Mouse (Mus musculus): ENCODE results near the gene Klhl22. TPM values are rescaled to one million over a fixed set of nuclear protein-coding genes. Genes with fewer than 3 reads are reported as not detected.
A peak's percentile ranks its signal among the peaks of the same experiment; 100 is the strongest.

Gene Klhl22
- polyA plus RNA-seq, 1 experiment from 2014 or later = 98.9 TPM

GRCm38 (mm10) chr16:17743279-17743678, 16.1 kb upstream of the Klhl22 start:
- H3K4me1 ChIP-seq (ENCODE audit: control insufficient read depth, insufficient read depth, low read length) = no peaks in the 10 kb centered on the region
- H3K36me3 ChIP-seq (ENCODE audit: control insufficient read depth, insufficient read depth, low read length) = no peaks in the 10 kb centered on the region
- WGBS = 45% methylated on average over 4 of the region's 4 CpGs

DNA sequence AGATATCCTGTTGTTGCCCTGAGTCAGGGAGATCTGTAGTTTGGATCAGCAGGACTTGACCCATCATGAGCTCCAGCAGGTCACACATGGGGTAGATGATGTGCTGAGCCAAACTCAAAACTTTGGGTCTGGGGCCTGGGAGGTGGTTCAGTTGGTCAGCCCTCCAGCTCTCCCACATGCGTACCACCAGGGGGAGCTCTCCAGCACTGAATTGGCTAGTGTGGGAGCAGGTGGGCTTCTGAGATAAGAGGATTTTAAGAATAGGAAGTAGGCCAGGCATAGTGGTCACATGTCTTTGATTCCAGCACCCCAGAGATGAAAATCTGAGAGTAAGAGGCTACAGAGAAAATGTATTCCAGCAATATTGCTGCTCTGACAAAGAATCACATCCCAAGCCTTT, 14.9 kb upstream of the Klhl22 start:
- Histone ChIP-seq H3K4me1 (ENCODE audit: control insufficient read depth, insufficient read depth, low read length) (no peaks in the 10 kb centered on the region), H3K27me3 (ENCODE audit: control insufficient read depth, insufficient read depth, low read length) (no peaks in the 10 kb centered on the region), H3K4me3 (ENCODE audit: low read depth, low read length) (no peak overlapping the region), H3K9ac (replicated peaks; ENCODE audit: low read depth, low read length) (no peak overlapping the region), H3K4me2 (ENCODE audit: low read depth, low read length) (no peak overlapping the region), H3K9me3 (ENCODE audit: control insufficient read depth, low read length) (no peaks in the 10 kb centered on the region), H3K27ac (ENCODE audit: low read depth, low read length) (no peak overlapping the region), H3K36me3 (ENCODE audit: control insufficient read depth, insufficient read depth, low read length) (no peaks in the 10 kb centered on the region)
- 0% methylated on average over 1 of the region's 1 CpGs for WGBS
- ATAC-seq (ENCODE audit: low read depth) = no peak; the same call in 1 of the 2 replicates

More at GRCm38 (mm10) chr16:17743279-17743678, 16.1 kb upstream of the Klhl22 start:
- ATAC-seq (ENCODE audit: low read depth) = no peak
- Histone ChIP-seq H3K27ac (ENCODE audit: low read depth, low read length) (no peak overlapping the region), H3K27me3 (ENCODE audit: control insufficient read depth, insufficient read depth, low read length) (no peaks in the 10 kb centered on the region), H3K9ac (replicated peaks; ENCODE audit: low read depth, low read length) (no peak overlapping the region), H3K4me3 (ENCODE audit: low read depth, low read length) (no peak overlapping the region), H3K9me3 (ENCODE audit: control insufficient read depth, low read length) (no peaks in the 10 kb centered on the region), H3K4me2 (ENCODE audit: low read depth, low read length) (no peak overlapping the region)

DNA sequence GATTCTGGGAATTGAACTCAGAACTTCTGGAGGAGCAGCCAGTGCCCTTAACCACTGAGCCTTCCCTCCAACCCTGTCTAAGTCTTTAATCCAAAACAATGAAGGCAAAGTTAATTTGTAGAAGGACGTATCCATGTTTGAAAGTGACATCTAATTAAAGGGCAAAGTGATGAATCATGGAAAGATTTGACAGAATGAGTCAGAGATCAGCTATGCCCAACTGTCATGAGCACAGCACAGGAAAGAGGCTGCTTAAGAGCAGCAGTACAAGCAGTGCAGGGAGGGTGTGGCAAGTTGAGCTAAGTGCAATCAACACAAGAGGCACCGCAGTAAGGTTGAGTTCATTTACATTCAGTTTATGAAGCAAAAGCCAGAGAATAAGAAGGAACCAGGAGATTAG, 14.4 kb upstream of the Klhl22 start:
- no peaks in the 10 kb centered on the region for H3K9me3 ChIP-seq (ENCODE audit: control insufficient read depth, low read length)
- no peak overlapping the region for H3K4me3 ChIP-seq (ENCODE audit: low read depth, low read length)
- H3K36me3 ChIP-seq (ENCODE audit: control insufficient read depth, insufficient read depth, low read length) = no peaks in the 10 kb centered on the region
- ATAC-seq (ENCODE audit: low read depth) = no peak
- no peak overlapping the region for H3K4me2 ChIP-seq (ENCODE audit: low read depth, low read length)
- WGBS = 82% methylated on average over 2 of the region's 2 CpGs
- no peaks in the 10 kb centered on the region for H3K27me3 ChIP-seq (ENCODE audit: control insufficient read depth, insufficient read depth, low read length)
- H3K4me1 ChIP-seq (ENCODE audit: control insufficient read depth, insufficient read depth, low read length) = no peaks in the 10 kb centered on the region
- H3K27ac ChIP-seq (ENCODE audit: low read depth, low read length) = no peak overlapping the region
- H3K9ac ChIP-seq (replicated peaks; ENCODE audit: low read depth, low read length) = no peak overlapping the region

DNA sequence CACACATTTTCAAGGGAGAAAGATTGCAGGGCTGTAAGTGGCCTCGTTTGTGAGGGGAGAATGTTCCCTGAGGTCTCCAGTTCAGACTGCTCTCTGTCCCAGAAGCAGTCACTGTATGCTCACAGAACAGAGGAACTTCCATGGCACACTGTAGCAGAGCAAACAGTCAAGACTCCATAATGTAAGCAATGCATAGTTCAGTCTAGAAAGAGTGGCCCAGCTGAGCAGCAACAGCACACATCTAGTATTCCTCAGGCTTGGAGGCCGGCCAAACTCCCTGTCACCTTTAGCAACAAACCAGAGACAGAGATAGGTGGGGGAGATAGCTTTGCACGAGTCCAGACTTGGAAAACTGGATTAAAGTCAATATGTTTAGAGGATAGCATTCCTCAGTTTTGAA, 6.4 kb upstream of the Klhl22 start:
- no peaks in the 10 kb centered on the region for H3K4me1 ChIP-seq (ENCODE audit: control insufficient read depth, insufficient read depth, low read length)
- no peak for ATAC-seq (ENCODE audit: low read depth)

DNA sequence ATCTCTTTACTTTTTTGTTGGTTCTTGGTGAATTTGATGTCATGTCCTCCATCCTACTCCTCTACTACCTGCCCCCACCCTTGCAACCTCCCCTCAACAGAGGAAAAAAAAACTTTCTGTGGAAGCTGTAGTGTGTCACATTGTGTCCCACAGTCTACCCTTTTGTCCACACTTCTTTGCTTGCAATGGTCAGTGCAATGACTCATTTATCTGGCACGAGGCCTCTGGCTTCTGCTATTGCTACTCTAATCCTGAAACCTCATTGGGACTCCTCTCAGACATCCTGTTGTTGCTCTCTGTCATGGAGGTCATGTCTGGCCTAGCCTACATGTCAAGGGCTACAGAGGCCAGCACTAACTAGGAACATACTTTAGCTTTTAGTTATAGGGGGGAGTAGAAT, 5.7 kb upstream of the Klhl22 start:
- Histone ChIP-seq H3K4me3 (ENCODE audit: low read depth, low read length) (no peak overlapping the region), H3K27ac (ENCODE audit: low read depth, low read length) (no peak overlapping the region), H3K9me3 (ENCODE audit: control insufficient read depth, low read length) (no peaks in the 10 kb centered on the region), H3K36me3 (ENCODE audit: control insufficient read depth, insufficient read depth, low read length) (no peaks in the 10 kb centered on the region), H3K4me2 (ENCODE audit: low read depth, low read length) (no peak overlapping the region), H3K27me3 (ENCODE audit: control insufficient read depth, insufficient read depth, low read length) (no peaks in the 10 kb centered on the region), H3K4me1 (ENCODE audit: control insufficient read depth, insufficient read depth, low read length) (no peaks in the 10 kb centered on the region), H3K9ac (replicated peaks; ENCODE audit: low read depth, low read length) (no peak overlapping the region)
- ATAC-seq (ENCODE audit: low read depth) = no peak
- whole genome bisulfite sequencing = 37% methylated on average over 1 of the region's 1 CpGs

More for the DNA sequence above, 6.4 kb upstream of the Klhl22 start:
- H3K36me3 ChIP-seq (ENCODE audit: control insufficient read depth, insufficient read depth, low read length) = no peaks in the 10 kb centered on the region
- H3K9me3 ChIP-seq (ENCODE audit: control insufficient read depth, low read length) = no peaks in the 10 kb centered on the region
- no peak overlapping the region for H3K9ac ChIP-seq (replicated peaks; ENCODE audit: low read depth, low read length)
- H3K27me3 ChIP-seq (ENCODE audit: control insufficient read depth, insufficient read depth, low read length) = no peaks in the 10 kb centered on the region
- no peak overlapping the region for H3K4me3 ChIP-seq (ENCODE audit: low read depth, low read length)
- H3K4me2 ChIP-seq (ENCODE audit: low read depth, low read length) = no peak overlapping the region
- no peak overlapping the region for H3K27ac ChIP-seq (ENCODE audit: low read depth, low read length)
- 23% methylated on average over 3 of the region's 3 CpGs for WGBS

- Histone ChIP-seq H3K4me2 (ENCODE audit: low read depth, low read length) (no peak overlapping the region), H3K9me3 (ENCODE audit: control insufficient read depth, low read length) (no peaks in the 10 kb centered on the region), H3K9ac (replicated peaks; ENCODE audit: low read depth, low read length) (no peak overlapping the region), H3K4me3 (ENCODE audit: low read depth, low read length) (no peak overlapping the region), H3K27ac (ENCODE audit: low read depth, low read length) (no peak overlapping the region), H3K27me3 (ENCODE audit: control insufficient read depth, insufficient read depth, low read length) (no peaks in the 10 kb centered on the region), H3K36me3 (ENCODE audit: control insufficient read depth, insufficient read depth, low read length) (no peaks in the 10 kb centered on the region), H3K4me1 (ENCODE audit: control insufficient read depth, insufficient read depth, low read length) (peaks cover 14% of the 10 kb centered on the region; the same call in 1 of the 2 replicates)
- 100% methylated on average over 1 of the region's 1 CpGs for WGBS
- no peak for ATAC-seq (ENCODE audit: low read depth)
Observed at GRCm38 (mm10) chr16:17757756-17758155, 1.7 kb upstream of the Klhl22 start.

- WGBS = 50% methylated on average over 9 of the region's 9 CpGs
- Histone ChIP-seq H3K9ac (replicated peaks; ENCODE audit: low read depth, low read length) (peak overlapping the region; percentile 94; the same call in 1 of the 2 replicates), H3K27ac (ENCODE audit: low read depth, low read length) (peak overlapping the region; percentile 52), H3K4me2 (ENCODE audit: low read depth, low read length) (peak overlapping the region; percentile 88), H3K4me1 (ENCODE audit: control insufficient read depth, insufficient read depth, low read length) (peaks cover 14% of the 10 kb centered on the region; the same call in 1 of the 2 replicates), H3K9me3 (ENCODE audit: control insufficient read depth, low read length) (no peaks in the 10 kb centered on the region), H3K36me3 (ENCODE audit: control insufficient read depth, insufficient read depth, low read length) (no peaks in the 10 kb centered on the region), H3K27me3 (ENCODE audit: control insufficient read depth, insufficient read depth, low read length) (no peaks in the 10 kb centered on the region), H3K4me3 (ENCODE audit: low read depth, low read length) (peak overlapping the region; percentile 73)
- no peak; the same call in 1 of the 2 replicates for ATAC-seq (ENCODE audit: low read depth)
Observed at GRCm38 (mm10) chr16:17758902-17759301, 516 bp upstream of the Klhl22 start.

- WGBS = 1% methylated on average over 39 of the region's 54 CpGs
Observed at GRCm38 (mm10) chr16:17759813-17760321, 449 bp downstream of the Klhl22 start.

DNA sequence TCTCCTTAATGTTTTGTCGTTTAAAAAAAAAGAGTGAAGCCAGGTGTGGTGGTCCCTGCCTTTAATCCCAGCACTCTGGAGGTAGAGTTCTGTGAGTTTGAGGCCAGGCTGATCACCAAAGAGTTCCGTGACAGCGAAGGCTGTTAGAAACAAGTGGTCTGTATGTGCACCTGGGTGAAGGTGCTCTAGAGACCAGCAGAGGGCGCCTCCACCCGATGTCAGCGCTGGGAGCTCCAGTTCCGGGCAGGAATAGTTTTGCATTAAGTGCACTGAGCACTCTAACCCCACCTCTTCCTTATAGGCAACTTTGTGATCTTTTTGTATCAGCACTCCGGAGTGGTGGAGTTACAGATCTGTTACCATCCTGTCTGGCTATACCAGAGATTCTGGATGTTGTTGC, 1.2 kb downstream of the Klhl22 start:
- Histone ChIP-seq H3K4me2 (ENCODE audit: low read depth, low read length) (peak overlapping the region; percentile 88), H3K27me3 (ENCODE audit: control insufficient read depth, insufficient read depth, low read length) (no peaks in the 10 kb centered on the region), H3K9ac (replicated peaks; ENCODE audit: low read depth, low read length) (no peak overlapping the region), H3K36me3 (ENCODE audit: control insufficient read depth, insufficient read depth, low read length) (no peaks in the 10 kb centered on the region), H3K9me3 (ENCODE audit: control insufficient read depth, low read length) (no peaks in the 10 kb centered on the region), H3K27ac (ENCODE audit: low read depth, low read length) (no peak overlapping the region), H3K4me1 (ENCODE audit: control insufficient read depth, insufficient read depth, low read length) (peaks cover 14% of the 10 kb centered on the region; the same call in 1 of the 2 replicates), H3K4me3 (ENCODE audit: low read depth, low read length) (peak overlapping the region; percentile 73)
- 39% methylated on average over 8 of the region's 8 CpGs for WGBS
- no peak for ATAC-seq (ENCODE audit: low read depth)

More at GRCm38 (mm10) chr16:17759813-17760321, 449 bp downstream of the Klhl22 start:
- Histone ChIP-seq H3K27ac (ENCODE audit: low read depth, low read length) (peak overlapping the region; percentile 79), H3K27me3 (ENCODE audit: control insufficient read depth, insufficient read depth, low read length) (no peaks in the 10 kb centered on the region), H3K9ac (replicated peaks; ENCODE audit: low read depth, low read length) (peak overlapping the region; percentile 94), H3K36me3 (ENCODE audit: control insufficient read depth, insufficient read depth, low read length) (no peaks in the 10 kb centered on the region), H3K4me2 (ENCODE audit: low read depth, low read length) (peak overlapping the region; percentile 88), H3K4me1 (ENCODE audit: control insufficient read depth, insufficient read depth, low read length) (peaks cover 14% of the 10 kb centered on the region; the same call in 1 of the 2 replicates), H3K9me3 (ENCODE audit: control insufficient read depth, low read length) (no peaks in the 10 kb centered on the region), H3K4me3 (ENCODE audit: low read depth, low read length) (peak overlapping the region; percentile 73)
- ATAC-seq (ENCODE audit: low read depth) = peak; percentile 70; the same call in 1 of the 2 replicates

Measured in neural tube, embryonic 14.5 days (tissue).